Comparison of ENCODE assay signal across 8 mouse cellular contexts in genomic region chr3:95042838-95043229, GRCm38 (mm10). TPM values are rescaled to one million over a fixed set of nuclear protein-coding genes. Genes with fewer than 3 reads are reported as not detected.
DNase-seq lines count a peak whose midpoint lies in the region; ATAC-seq and TF ChIP-seq lines count a peak whose summit lies in the region.

No protein-coding gene starts in this region.

- no peaks in the 10 kb centered on the region for H3K27me3 ChIP-seq in heart, adult 2 months (ENCODE audit: control insufficient read depth, insufficient read depth, low read length)
- no peaks in the 10 kb centered on the region for H3K27me3 ChIP-seq in forebrain, embryonic 14.5 days (replicated peaks; ENCODE audit: control insufficient read depth, insufficient read depth, low read length)
- H3K27me3 ChIP-seq in liver, embryonic 16.5 days (ENCODE audit: control insufficient read depth, insufficient read depth, low read depth, low read length) = no peaks in the 10 kb centered on the region

- no peak for TF ChIP-seq CTCF in heart, adult 2 months (IDR thresholded peaks at IDR 0.05)

- H3K9ac ChIP-seq in heart, adult 2 months (ENCODE audit: low read depth, low read length) = peak overlapping the region; percentile 54
- H3K9ac ChIP-seq in forebrain, embryonic 14.5 days (ENCODE audit: low read length) = peak overlapping the region; percentile 9; the same call in 1 of the 2 replicates
- H3K9ac ChIP-seq in liver, embryonic 16.5 days (ENCODE audit: low read depth, low read length) = peak overlapping the region; percentile 94

- peak overlapping the region; percentile 40 for H3K4me2 ChIP-seq in forebrain, embryonic 14.5 days (ENCODE audit: low read length)
- H3K4me2 ChIP-seq in liver, embryonic 16.5 days (ENCODE audit: low read depth, low read length) = peak overlapping the region; percentile 58

- TF ChIP-seq POLR2A in heart, adult 2 months (IDR thresholded peaks at IDR 0.05; ENCODE audit: insufficient read depth, low read depth, low read length) = no peak

- DNase-seq in heart, adult 2 months = no peak
- no peak for DNase-seq in heart, postnatal 10 days
- no peak for DNase-seq in forebrain, embryonic 14.5 days (ENCODE audit: low spot score)
- DNase-seq in right cerebral cortex, postnatal 10 days (ENCODE audit: low spot score in 2 of 2) = no peak
- DNase-seq in adrenal gland, adult 18-20 months (ENCODE audit: low spot score in 2 of 2) = no peak
- DNase-seq in kidney, postnatal 14 days = no peak

- no peaks in the 10 kb centered on the region for H3K9me3 ChIP-seq in forebrain, embryonic 14.5 days (replicated peaks; ENCODE audit: control insufficient read depth, low read length)
- H3K9me3 ChIP-seq in liver, embryonic 16.5 days (replicated peaks; ENCODE audit: control insufficient read depth, low read length) = no peaks in the 10 kb centered on the region

- H3K27ac ChIP-seq in heart, adult 2 months = peak overlapping the region; percentile 84
- H3K27ac ChIP-seq in forebrain, embryonic 14.5 days (ENCODE audit: low read depth, low read length) = no peak overlapping the region
- peak overlapping the region; percentile 77 for H3K27ac ChIP-seq in liver, embryonic 16.5 days (ENCODE audit: low read length)

- peak; percentile 75 for ATAC-seq in CD4-positive, CD25-positive, alpha-beta regulatory T cell, adult 4 months
- peak; percentile 67 for ATAC-seq in forebrain, embryonic 14.5 days
- peak; percentile 8 for ATAC-seq in liver, embryonic 16.5 days (ENCODE audit: low read depth)

- peaks cover 2% of the 10 kb centered on the region for H3K4me1 ChIP-seq in heart, adult 2 months (ENCODE audit: control insufficient read depth, insufficient read depth, low read length)
- peaks cover 6% of the 10 kb centered on the region; the same call in 1 of the 2 replicates for H3K4me1 ChIP-seq in forebrain, embryonic 14.5 days (ENCODE audit: control insufficient read depth, insufficient read depth, low read length)
- peaks cover 34% of the 10 kb centered on the region for H3K4me1 ChIP-seq in liver, embryonic 16.5 days (ENCODE audit: control insufficient read depth, low read depth, low read length)

- WGBS in heart, adult 2 months = 11% methylated on average over 7 of the region's 7 CpGs
- 35% methylated on average over 7 of the region's 7 CpGs for WGBS in forebrain, embryonic 14.5 days
- 6% methylated on average over 7 of the region's 7 CpGs for WGBS in liver, embryonic 16.5 days (ENCODE audit: insufficient replicate concordance)

- peaks cover 5% of the 10 kb centered on the region for H3K79me2 ChIP-seq in heart, adult 2 months (replicated peaks; ENCODE audit: control insufficient read depth, insufficient read depth, low read length)

- TF ChIP-seq EP300 in heart, adult 2 months (IDR thresholded peaks at IDR 0.05; ENCODE audit: insufficient read depth, low read depth, low read length) = no peak

- peaks cover 11% of the 10 kb centered on the region for H3K36me3 ChIP-seq in heart, adult 2 months (ENCODE audit: control insufficient read depth, insufficient read depth, low read length)
- peaks cover 12% of the 10 kb centered on the region; the same call in 1 of the 2 replicates for H3K36me3 ChIP-seq in forebrain, embryonic 14.5 days (ENCODE audit: control insufficient read depth, insufficient read depth, low read length)
- peaks cover 5% of the 10 kb centered on the region; the same call in 1 of the 2 replicates for H3K36me3 ChIP-seq in liver, embryonic 16.5 days (ENCODE audit: control insufficient read depth, insufficient read depth)

- H3K4me3 ChIP-seq in heart, adult 2 months = peak overlapping the region; percentile 84
- peak overlapping the region; percentile 72 for H3K4me3 ChIP-seq in forebrain, embryonic 14.5 days (ENCODE audit: low read depth, low read length)
- H3K4me3 ChIP-seq in liver, embryonic 16.5 days (ENCODE audit: low read depth, low read length) = peak overlapping the region; percentile 97

- intact Hi-C loops in heart, adult 2 months (cut with DNase I) = loop anchor here (5.0 kb wide), 2 partner anchors 99 to 461 kb away; partner anchors contain the start of genes Snx27 and Tnfaip8l2
- intact Hi-C loops in heart, postnatal 10 days (cut with DNase I) = no loop called here

RNA-seq across cellular contexts. Expression of gene Psmd4, which starts 0.4 kb away (rescaled TPM):
- 100 to 1,000 TPM; 121 to 140 TPM for total RNA-seq in heart, adult 2 months (2021)
- 119 and 144 TPM in 2 replicates for polyA plus RNA-seq in heart, adult 2 months (2012; rRNA removed)
- 100 to 1,000 TPM; 140 to 142 TPM for total RNA-seq in heart, postnatal 10 days (2021)
- polyA plus RNA-seq in CD4-positive, CD25-positive, alpha-beta regulatory T cell, adult 4 months (2017; shearing (Covaris generic)) = 100 to 1,000 TPM; 171 to 277 TPM
- 293 and 334 TPM in 2 replicates for polyA plus RNA-seq in forebrain, embryonic 14.5 days (2014; fragmentation: Nextera tagmentation; extraction: Ambion mirVana)
- polyA plus RNA-seq in liver, embryonic 16.5 days (2015; fragmentation: Nextera tagmentation; extraction: Ambion mirVana) = 146 and 154 TPM in 2 replicates
- 100 to 1,000 TPM; 267 to 274 TPM for total RNA-seq in adrenal gland, adult 18-20 months (2021)

RNA-seq across cellular contexts. Expression of gene Zfp687, which starts 27.6 kb away (rescaled TPM):
- total RNA-seq in heart, adult 2 months (2021) = 10 to 100 TPM; 11.0 to 13.5 TPM
- polyA plus RNA-seq in heart, adult 2 months (2012; rRNA removed) = 10.6 and 10.9 TPM in 2 replicates
- 10 to 100 TPM; 20.3 to 24.3 TPM for total RNA-seq in heart, postnatal 10 days (2021)
- 10 to 100 TPM; 10.9 to 24.0 TPM for polyA plus RNA-seq in CD4-positive, CD25-positive, alpha-beta regulatory T cell, adult 4 months (2017; shearing (Covaris generic))
- 16.4 and 21.8 TPM in 2 replicates for polyA plus RNA-seq in forebrain, embryonic 14.5 days (2014; fragmentation: Nextera tagmentation; extraction: Ambion mirVana)
- polyA plus RNA-seq in liver, embryonic 16.5 days (2015; fragmentation: Nextera tagmentation; extraction: Ambion mirVana) = 6.2 and 6.8 TPM in 2 replicates
- total RNA-seq in adrenal gland, adult 18-20 months (2021) = 10 to 100 TPM; 22.7 to 26.1 TPM

Comparison
In these comparisons a context has a peak if more than half of its experiments do, and no peak if none do; other contexts are left out.
1. H3K9ac ChIP-seq: peak in every context shown above with its lines; median percentile 94 in liver, embryonic 16.5 days; 54 in heart, adult 2 months; 9 in forebrain, embryonic 14.5 days.
2. ATAC-seq: peak in every context shown above with its lines; median percentile 75 in CD4-positive, CD25-positive, alpha-beta regulatory T cell, adult 4 months; 67 in forebrain, embryonic 14.5 days; 8 in liver, embryonic 16.5 days.